Comparison of ENCODE assay signal across 8 mouse cellular contexts in the genomic region with DNA sequence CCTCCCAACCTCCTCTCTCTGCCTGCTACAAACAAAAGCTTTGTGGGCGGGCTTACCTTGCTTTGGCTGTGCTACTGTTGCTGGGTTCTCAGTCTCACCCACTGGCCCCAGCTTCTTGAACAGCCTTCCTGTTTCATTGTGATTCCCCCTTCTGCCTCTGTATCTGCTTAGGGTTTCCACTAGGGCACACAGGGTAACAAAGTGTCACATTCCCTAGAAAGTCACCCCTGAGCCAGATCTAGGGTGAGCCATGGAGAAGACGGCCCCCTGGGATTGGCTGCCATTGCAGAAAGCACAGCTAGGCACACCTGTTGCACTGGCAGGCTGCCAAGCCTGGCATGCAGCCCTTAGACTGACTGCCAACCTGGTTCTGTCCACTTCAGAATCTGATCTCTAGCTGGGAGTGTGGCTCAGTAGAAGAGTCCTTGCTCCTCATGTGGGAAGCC. TPM values are rescaled to one million over a fixed set of nuclear protein-coding genes. Genes with fewer than 3 reads are reported as not detected.
A peak's percentile ranks its signal among the peaks of the same experiment; 100 is the strongest.
DNase-seq lines count a peak whose midpoint lies in the region; ATAC-seq and TF ChIP-seq lines count a peak whose summit lies in the region.

No protein-coding gene starts in this region.

- no peak overlapping the region for H3K9ac ChIP-seq in hindbrain, postnatal 0 days (replicated peaks; ENCODE audit: low read length)
- H3K9ac ChIP-seq in liver, embryonic 12.5 days: no peak overlapping the region

- H3K36me3 ChIP-seq in hindbrain, postnatal 0 days (ENCODE audit: insufficient read depth, low read length): no peaks in the 10 kb centered on the region
- no peaks in the 10 kb centered on the region for H3K36me3 ChIP-seq in liver, embryonic 12.5 days
- H3K36me3 ChIP-seq in myocyte (ENCODE audit: control insufficient read depth, insufficient read depth): no peaks in the 10 kb centered on the region

- H3K79me2 ChIP-seq in myocyte (ENCODE audit: control insufficient read depth, insufficient read depth): no peaks in the 10 kb centered on the region

- peak overlapping the region; percentile 60; the same call in 1 of the 2 replicates for H3K27ac ChIP-seq in hindbrain, postnatal 0 days
- peak overlapping the region; percentile 69 for H3K27ac ChIP-seq in liver, embryonic 12.5 days

- WGBS in hindbrain, postnatal 0 days: 35% methylated on average over 2 of the region's 2 CpGs
- whole genome bisulfite sequencing in liver, embryonic 12.5 days (ENCODE audit: insufficient replicate concordance): 50% methylated on average over 2 of the region's 2 CpGs

- no peaks in the 10 kb centered on the region for H3K9me3 ChIP-seq in hindbrain, postnatal 0 days (ENCODE audit: low read length)
- H3K9me3 ChIP-seq in liver, embryonic 12.5 days (replicated peaks): no peaks in the 10 kb centered on the region

- no peak overlapping the region for H3ac ChIP-seq in myocyte (ENCODE audit: control insufficient read depth, insufficient read length)

- TF ChIP-seq POLR2A in myocyte (IDR thresholded peaks at IDR 0.05; ENCODE audit: insufficient read length, low read depth): no peak

- H3K27me3 ChIP-seq in hindbrain, postnatal 0 days (ENCODE audit: insufficient read depth, low read length): no peaks in the 10 kb centered on the region
- H3K27me3 ChIP-seq in liver, embryonic 12.5 days (replicated peaks): no peaks in the 10 kb centered on the region
- H3K27me3 ChIP-seq in myocyte (ENCODE audit: control insufficient read depth, insufficient read depth, insufficient read length): no peaks in the 10 kb centered on the region

- ATAC-seq in hindbrain, postnatal 0 days: peak; percentile 74
- ATAC-seq in liver, embryonic 12.5 days: peak; percentile 45; the same call in 1 of the 2 replicates

- peak; percentile 36 for DNase-seq in T-cell, adult 2 months (ENCODE audit: low spot score)
- peak; percentile 81 for DNase-seq in cerebellum, adult 9-11 months
- DNase-seq in gastrocnemius, postnatal 14 days: peak; percentile 80
- DNase-seq in hindbrain, postnatal 0 days (ENCODE audit: low spot score): peak; percentile 66
- peak; percentile 75 for DNase-seq in thymus, postnatal 4 days
- DNase-seq in frontal cortex, postnatal 14 days (ENCODE audit: low spot score in 2 of 2): no peak

- no peak; the same call in 1 of the 2 replicates for TF ChIP-seq CTCF in hindbrain, postnatal 0 days (IDR thresholded peaks at IDR 0.05; ENCODE audit: low read depth)

- H3K4me1 ChIP-seq in hindbrain, postnatal 0 days (ENCODE audit: insufficient read depth, low read length): peaks cover 13% of the 10 kb centered on the region
- peaks cover 38% of the 10 kb centered on the region for H3K4me1 ChIP-seq in liver, embryonic 12.5 days

- intact Hi-C loops in gastrocnemius, postnatal 14 days (cut with DNase I; ENCODE audit: low total_unique reads): no loop called here

- H3K4me3 ChIP-seq in hindbrain, postnatal 0 days (ENCODE audit: low read length): no peak overlapping the region
- H3K4me3 ChIP-seq in liver, embryonic 12.5 days: no peak overlapping the region
- H3K4me3 ChIP-seq in myocyte: no peak overlapping the region

- no peak overlapping the region for H3K4me2 ChIP-seq in hindbrain, postnatal 0 days (ENCODE audit: low read depth, low read length)
- H3K4me2 ChIP-seq in liver, embryonic 12.5 days: peak overlapping the region; percentile 43; the same call in 1 of the 2 replicates
- H3K4me2 ChIP-seq in myocyte (ENCODE audit: low read depth): no peak overlapping the region

TF ChIP-seq in myocyte, 11 proteins besides CTCF, POLR2A, EP300 and RAD21:
- no peak for TF ChIP-seq MAX (IDR thresholded peaks at IDR 0.05; ENCODE audit: low read depth)
- TF ChIP-seq MYOD1 (IDR thresholded peaks at IDR 0.05; ENCODE audit: control insufficient read depth in 1 of 3, insufficient read length in 2 of 3, low read depth in 2 of 3): peak in 2 of 3 experiments; percentile 81 to 94
- no peak for TF ChIP-seq POLR2AphosphoS2 (IDR thresholded peaks at IDR 0.05; ENCODE audit: insufficient read length, low read depth)
- no peak for TF ChIP-seq CEBPB (IDR thresholded peaks at IDR 0.05; ENCODE audit: insufficient read depth, poor library complexity, severe bottlenecking)
- peak; percentile 4 for TF ChIP-seq TCF3 (IDR thresholded peaks at IDR 0.05; ENCODE audit: insufficient read length, low read depth)
- no peak for TF ChIP-seq TCF12 (IDR thresholded peaks at IDR 0.05; ENCODE audit: insufficient read depth, poor library complexity, severe bottlenecking)
- peak in 2 of 3 experiments; percentile 69 to 92 for TF ChIP-seq MYOG (IDR thresholded peaks at IDR 0.05; ENCODE audit: control insufficient read depth in 1 of 3, insufficient read depth in 1 of 3, insufficient read length in 2 of 3, low read depth in 2 of 3)
- TF ChIP-seq USF1 (IDR thresholded peaks at IDR 0.05; ENCODE audit: low read depth): no peak

RNA-seq across cellular contexts. Expression of gene Tex26, which starts 10.6 kb away (rescaled TPM):
- under 1 TPM in 1 of 2 experiments, not detected in 1; 0.39 TPM for total RNA-seq in gastrocnemius, postnatal 14 days (2021)
- 0.31 and 0.50 TPM in 2 replicates for total RNA-seq in hindbrain, postnatal 0 days (2014; rRNA removed)
- 1.0 and 1.6 TPM in 2 replicates for polyA plus RNA-seq in hindbrain, postnatal 0 days (2015; fragmentation: Nextera tagmentation; extraction: Ambion mirVana)
- polyA plus RNA-seq in liver, embryonic 12.5 days (2016; fragmentation: Nextera tagmentation; extraction: Ambion mirVana): 0.13 and 0.18 TPM in 2 replicates
- polyA plus RNA-seq in myocyte (2012; fragmentation: generic; extraction: Trizol): 0.56 TPM

RNA-seq across cellular contexts. Expression of gene Medag, which starts 17.3 kb away (rescaled TPM):
- total RNA-seq in gastrocnemius, postnatal 14 days (2021): 10 to 100 TPM; 16.8 to 17.1 TPM
- total RNA-seq in hindbrain, postnatal 0 days (2014; rRNA removed): 9.3 and 11.3 TPM in 2 replicates
- polyA plus RNA-seq in hindbrain, postnatal 0 days (2015; fragmentation: Nextera tagmentation; extraction: Ambion mirVana): 8.3 and 9.1 TPM in 2 replicates
- 0.35 and 0.57 TPM in 2 replicates for polyA plus RNA-seq in liver, embryonic 12.5 days (2016; fragmentation: Nextera tagmentation; extraction: Ambion mirVana)
- polyA plus RNA-seq in myocyte (2012; fragmentation: generic; extraction: Trizol): 0.61 TPM

Comparison
In these comparisons a context has a peak if more than half of its experiments do, and no peak if none do; other contexts are left out.
1. DNase-seq: peak in T-cell, adult 2 months (single experiment), cerebellum, adult 9-11 months (single experiment), gastrocnemius, postnatal 14 days (single experiment), hindbrain, postnatal 0 days (single experiment) and thymus, postnatal 4 days (single experiment); none in frontal cortex, postnatal 14 days (0 of 2).